Mouse (Mus musculus) gastrocnemius, adult 18-20 months (tissue): ENCODE measurements at regions not wholly inside any gene's neighbourhood (a gene's known extent, or its start where the extent isn't known, plus 50 kb on each side); places are given as distances from the start of the nearest gene placed in this dataset.

Experiments
- DNase-seq: peaks from one replicate; pipeline ENCODE4 v3.0.0; 2021; ENCODE audit warnings: low spot score

DNA sequence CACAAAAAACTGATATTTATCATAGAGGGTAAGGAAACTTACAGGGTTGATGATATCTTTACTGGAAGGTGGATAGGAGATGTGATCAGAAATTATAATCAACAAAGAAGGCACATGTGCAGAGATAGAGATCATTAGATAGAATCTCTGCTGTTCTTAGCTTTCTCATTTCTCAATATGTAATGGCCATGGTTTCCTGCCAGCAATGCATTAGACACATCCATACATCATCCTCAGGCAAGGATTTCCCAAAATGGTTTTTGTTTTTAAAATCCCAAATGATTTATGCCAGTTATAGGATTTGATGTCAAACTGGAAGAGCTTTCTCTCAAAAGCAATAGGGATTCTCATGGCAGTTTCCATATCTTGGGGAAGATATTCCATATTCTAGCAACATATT lies 52.0 kb upstream of the C030005K15Rik start:
- no peak for DNase-seq

DNA sequence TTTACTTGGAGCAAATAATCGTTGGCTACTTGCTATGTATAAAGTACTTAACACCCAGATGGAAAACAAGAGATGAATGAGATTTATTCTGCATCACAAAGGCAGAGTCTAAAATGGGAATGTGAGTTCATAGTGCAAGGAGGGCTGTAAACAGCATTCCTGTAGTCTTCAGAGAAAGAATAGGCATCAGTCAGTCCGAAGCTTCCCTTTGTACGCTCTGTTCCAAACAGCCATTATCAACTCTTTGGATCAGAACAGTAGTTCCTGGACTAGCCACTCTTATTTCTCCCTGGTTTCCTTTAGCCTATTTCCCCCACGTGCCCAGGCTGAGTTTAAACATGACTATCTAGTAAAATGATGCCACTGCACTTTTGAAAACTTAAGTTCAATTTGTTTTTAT lies 52.8 kb upstream of the C030005K15Rik start:
- no peak for DNase-seq

DNA sequence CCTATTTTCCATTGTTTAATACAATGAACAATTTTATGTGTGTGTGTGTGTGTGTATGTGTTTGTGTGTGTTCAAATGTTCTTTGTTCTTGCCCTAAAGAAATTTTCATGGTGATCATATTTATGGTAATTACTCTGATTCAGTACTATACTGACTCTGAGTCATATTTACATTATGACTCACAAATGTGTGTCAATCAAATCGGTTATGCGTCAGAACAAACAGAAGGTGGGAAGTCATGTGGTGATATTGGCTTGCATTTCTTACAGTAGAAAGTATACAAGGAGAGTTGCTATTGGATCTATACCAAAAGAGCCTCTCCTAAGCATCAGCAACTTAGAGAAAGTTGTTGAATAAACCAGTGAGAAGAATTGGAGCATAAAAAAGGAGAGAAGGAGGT lies 67.2 kb upstream of the C030005K15Rik start:
- DNase-seq = no peak

DNA sequence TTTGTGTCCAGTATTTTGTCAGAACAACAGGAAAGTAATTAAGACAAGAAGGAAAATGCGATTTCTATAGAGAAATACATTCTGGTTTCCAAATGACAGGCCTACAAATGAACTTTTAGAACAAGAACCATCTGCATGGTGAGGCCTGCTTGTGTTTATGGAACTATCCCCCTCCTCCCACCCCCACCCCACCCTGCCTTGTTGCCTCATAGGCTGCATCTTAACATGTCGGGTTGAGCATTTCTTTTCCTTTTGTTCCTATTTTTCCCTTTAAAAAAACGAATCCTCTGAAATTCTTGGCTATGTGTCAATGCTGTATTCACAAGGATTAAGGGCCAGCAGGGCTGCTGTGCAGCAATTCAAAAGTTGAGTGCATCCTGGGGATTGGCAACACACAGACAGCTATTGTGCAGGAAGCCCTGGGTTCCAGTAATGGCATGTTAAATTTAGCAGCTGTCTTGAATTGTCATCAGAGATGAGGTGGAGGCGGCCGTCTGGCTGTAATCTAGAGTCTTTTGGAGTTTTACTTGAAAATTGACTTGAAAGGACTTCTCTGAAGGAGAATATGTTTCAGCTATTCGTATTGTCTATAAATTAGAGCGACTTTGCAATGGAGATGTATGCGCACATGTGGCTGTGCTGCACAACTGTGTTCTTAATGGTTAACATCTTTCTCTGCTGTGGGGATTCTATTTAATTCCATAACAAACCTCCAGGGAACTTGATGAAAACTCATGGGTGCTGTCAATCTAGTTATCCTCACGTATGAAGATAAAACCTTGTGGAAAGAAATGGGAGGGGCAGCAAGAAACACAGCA lies 75.1 kb upstream of the C030005K15Rik start:
- no peak for DNase-seq

DNA sequence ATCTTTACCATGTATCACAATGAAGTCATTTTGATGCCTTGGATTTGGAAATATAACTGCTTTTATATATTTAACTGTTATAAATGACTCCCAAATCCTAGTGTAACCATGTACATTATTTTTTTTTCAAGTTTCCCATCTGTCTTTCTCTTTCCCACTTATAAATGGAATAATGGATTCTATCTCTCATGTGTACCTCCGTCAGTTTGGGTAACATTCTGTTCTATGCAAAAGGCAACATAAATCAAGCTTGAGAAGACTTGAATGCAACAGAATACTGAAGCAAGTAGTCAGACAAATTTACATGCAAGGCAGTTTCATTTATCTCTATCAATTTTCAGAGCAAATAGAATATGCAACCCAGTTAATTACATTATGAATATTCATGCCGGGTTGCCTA lies 81.4 kb upstream of the C030005K15Rik start:
- no peak for DNase-seq

DNA sequence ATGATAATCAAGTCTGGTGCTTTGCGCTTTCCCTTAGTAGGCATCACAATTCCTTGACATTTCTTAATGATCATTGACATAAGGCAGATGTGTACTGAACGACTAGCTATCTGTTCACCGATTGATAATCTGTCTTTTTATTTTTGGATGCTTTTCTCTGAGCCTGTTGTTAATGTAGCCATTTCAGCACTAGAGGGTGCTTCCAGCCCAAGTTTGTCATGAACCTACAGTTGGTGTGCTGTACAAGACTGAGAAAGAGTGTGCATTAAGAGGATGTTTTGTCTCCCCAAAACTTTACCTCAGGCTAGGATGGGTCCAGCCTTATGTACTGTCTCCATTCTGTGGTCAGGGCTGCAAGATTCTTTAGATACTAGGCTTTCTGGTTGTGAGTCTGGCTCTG lies 116.0 kb upstream of the C030005K15Rik start:
- no peak for DNase-seq

DNA sequence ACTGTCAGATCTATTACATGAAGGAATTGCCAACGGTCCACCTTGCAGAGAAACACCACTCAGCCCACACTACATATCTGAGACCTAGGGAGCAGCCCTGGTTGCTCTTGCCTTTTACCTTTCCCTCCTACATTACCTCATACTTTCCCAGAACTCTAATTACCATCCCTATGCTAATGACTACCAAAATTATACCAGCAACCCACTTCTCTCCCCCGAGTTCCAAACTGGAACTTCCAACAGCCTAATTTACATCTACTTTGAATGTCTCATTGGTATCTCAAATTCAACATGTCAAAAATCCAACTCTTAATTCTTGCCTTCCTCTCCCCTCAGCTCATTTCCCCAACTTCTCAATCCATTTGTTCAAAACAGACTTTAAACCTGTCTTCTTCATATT lies 124.9 kb upstream of the C030005K15Rik start:
- DNase-seq = no peak

DNA sequence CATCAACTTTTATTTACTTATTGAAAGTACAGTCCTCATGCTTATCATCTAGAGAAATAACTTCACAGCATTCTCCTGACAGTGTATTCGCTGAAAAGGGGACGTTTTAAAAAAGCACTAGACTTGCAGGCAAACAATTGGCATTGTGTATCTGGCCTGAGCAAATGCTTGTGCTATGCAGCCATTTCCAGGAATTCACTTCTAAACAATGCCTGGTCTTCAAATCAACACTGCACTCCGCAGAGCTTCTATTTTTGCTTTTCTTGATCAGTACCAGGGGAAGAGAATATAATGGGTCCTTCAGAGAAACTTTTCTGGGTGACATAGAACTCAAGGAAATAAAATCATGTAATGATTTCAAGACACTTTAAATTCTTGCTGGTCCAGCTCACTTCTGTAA lies 150.5 kb upstream of the C030005K15Rik start:
- no peak for DNase-seq

DNA sequence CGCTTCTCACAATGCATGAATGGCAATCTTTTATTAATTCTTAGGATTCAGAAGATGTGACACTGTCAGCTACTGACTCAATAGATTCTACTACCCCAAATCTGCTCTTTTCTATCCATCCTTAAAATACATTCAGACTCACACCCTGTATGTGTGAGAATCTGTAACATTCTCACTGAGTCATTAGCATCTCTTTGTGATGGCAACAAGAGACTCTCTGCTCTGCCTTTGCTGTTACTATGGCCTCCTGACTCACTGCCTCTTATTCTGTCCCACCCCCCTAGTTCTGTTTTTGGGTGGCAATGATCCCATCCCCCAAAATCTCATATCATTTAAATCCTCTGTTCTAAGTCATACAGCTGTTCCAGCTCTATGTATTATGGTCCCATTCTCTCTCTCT lies 159.5 kb upstream of the C030005K15Rik start:
- DNase-seq = no peak

DNA sequence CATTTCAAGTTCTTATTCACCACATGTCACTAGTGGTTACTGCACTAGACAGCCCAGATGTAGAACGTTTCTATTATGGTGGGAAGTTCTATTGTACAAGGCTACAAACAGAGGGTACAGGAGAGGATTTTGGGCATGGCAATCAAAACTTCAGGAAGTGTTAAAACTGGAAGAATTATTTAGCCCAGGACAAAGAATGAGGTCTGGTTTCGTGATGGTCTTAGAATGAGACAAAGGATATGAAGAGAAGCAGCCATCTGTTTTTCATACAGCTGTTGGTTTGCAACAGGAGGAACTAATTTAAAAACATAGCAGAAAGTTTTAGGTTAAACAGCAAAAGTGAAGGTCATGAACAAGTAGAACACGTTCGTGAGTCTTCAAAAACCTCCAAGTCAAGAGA lies 179.2 kb upstream of the C030005K15Rik start:
- DNase-seq = no peak

DNA sequence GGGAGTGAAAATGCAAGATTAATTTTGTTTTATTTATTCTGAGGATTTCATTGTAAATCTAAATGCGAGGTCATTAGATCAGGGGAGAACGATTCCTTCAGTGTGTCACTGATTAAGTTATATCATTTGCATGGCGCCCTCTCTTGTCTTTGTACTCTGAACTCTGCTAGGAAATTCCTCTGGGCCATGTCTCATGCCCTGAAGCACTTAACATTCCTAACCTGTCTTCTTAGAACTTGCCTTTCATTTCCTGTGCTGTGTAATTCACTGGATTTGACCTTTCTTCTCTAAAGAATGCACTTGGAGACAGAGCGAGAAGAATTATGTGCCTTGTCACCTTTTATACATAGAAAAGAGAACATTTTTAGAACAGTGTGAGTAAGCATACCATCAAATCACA lies 199.0 kb upstream of the C030005K15Rik start:
- DNase-seq = no peak

DNA sequence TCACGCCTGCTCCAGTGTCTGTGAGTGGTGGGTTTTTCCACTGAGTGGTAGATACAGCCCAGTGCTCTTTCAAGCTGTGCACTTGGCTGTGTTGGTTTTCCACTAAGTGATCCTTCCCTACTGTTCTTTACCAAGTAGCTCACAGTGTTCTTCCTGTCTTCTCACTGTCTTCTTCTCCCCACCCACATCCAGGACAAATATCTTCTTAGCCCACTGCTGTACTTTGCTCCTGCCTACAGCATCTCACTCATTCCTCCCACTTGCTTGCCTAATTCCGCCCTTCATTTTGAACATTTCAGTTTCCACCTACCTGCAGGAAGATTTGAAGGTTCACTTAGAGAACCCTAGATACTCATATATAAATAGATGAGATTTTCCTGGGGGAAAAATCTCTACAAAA lies 213.8 kb upstream of the C030005K15Rik start:
- no peak for DNase-seq

DNA sequence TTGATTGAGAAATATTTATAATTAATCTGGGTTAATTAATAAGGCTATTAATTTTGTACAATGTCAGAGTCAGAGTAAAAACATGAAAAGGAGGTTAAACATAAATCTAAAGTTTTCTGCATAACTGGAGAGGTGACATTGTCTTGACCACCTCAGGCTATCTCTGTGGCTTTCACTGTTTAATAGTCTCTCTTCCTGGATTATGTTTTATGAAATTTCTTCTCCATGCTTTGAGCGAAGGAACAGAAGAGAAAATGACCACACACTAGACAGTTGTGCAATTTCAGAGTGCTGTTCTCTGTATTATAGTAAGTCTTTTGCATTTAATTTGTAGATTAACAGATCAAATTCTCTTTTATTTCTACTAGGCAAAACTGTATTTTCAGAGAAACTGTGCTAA lies 239.3 kb upstream of the C030005K15Rik start:
- DNase-seq = no peak

DNA sequence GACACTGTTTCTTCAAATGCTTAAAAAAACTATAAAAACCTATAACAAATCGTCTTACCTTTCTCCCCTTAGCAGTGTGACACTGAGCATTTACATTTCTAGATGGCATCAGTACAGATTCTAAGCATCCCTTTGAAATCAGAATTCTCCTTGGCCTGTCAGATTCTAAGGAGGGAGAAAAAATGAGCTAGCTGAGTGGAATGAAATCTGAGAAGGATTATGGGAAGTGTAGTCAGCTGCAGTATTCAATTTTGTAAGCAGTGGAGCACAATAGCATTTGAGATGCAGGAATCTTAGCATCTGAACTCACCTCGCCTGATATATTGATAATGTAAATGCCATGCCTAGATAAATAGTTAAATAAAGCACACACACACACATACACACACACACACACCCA lies 240.4 kb upstream of the C030005K15Rik start:
- DNase-seq = no peak

DNA sequence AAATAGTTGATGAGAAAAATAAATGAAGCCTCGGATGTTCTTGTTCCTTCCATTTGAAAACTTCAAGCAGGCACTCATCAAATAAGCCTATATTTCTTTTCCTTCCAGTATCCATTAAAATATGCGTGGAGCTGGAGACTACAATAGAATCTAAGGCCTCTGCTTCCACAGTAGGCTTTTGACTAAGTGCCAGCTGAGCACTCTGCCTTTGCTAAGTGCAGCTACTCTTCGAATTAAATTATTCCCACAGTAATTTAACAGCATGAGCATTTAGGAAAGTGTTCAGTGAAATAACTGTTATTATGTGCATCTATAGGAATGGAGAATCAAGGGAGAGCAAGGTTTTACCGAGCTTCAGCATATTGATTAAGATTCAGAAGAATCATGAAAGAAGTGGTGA lies 280.5 kb upstream of the C030005K15Rik start:
- no peak for DNase-seq

DNA sequence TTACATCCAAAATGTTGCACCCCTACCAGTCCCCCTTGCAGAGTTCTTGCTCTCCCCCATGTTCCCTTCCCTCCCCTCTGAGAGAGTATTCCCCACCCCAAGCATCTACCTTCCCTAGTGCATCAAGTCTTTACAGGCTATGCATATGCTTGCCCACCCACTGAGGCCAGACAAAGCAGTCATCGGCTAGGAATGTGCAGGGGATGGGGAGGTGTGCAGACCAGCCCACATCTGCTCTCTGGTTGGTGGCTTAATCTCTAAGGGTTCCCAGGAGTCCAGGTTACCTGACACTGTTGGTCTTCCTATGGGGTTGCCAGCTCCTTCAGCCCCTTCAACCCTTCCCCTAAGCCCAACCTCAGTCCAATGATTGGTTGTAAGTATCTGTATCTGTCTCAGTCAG lies 281.8 kb upstream of the C030005K15Rik start:
- no peak for DNase-seq

DNA sequence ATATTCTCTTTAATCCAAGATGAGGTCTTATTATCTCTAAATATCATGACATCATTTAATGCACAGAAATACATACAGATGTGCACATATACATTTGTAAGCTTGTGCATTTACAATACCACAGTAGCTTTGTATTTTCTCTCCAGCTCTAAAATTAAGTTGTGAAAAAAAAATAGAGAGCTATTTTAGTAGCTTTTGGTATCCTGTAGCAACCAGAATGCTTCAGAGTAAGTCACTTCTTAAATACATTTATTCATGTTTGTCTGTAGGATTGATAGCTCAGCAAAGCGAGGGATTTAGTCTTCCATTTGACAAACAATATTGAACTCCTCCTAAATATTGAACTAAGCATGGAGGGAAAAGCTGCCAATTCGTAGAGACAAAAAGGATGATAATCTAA lies 286.4 kb upstream of the C030005K15Rik start:
- DNase-seq = no peak

DNA sequence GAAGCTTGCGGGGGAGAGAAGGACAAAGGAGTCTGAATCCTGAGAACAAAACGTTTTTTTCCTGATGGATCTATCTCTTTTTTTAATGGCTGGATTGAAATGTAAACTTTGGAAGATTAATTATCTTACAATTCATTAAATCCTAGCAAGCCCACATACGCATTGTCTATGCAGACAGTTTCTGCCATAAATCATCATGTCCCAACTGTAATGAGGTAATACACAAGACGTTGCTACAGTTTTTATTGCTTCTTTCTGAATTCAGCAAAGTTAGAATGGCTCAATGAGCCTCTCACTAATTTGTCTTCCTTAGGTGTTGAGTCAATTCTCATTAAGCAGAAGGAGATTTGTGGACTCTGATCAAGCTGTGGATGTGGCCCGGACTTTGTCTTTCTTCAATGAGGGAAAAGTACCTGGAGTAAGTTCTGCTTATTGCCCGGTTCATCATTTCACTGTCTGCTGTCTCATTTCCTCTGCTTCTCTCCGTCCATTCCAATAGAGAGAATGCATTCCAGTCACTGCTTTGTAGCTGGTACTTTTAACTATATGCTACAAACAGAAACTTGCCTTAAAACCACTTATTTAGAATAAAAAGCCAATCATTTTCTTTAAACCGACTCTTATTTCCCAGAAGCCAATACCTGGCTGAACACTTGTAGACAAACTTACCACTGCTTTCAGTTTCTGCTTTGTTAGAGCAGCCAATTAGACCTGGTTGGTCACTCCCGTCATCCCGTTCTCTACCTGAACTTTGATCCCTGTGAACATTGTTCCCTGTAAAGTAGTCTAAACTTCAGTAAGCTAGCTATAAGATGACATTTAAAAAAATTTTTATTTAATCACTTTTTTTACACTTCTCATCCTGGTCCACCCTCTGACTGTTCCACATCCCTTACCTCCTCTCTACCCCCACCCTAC lies 288.7 kb upstream of the C030005K15Rik start:
- no peak for DNase-seq

DNA sequence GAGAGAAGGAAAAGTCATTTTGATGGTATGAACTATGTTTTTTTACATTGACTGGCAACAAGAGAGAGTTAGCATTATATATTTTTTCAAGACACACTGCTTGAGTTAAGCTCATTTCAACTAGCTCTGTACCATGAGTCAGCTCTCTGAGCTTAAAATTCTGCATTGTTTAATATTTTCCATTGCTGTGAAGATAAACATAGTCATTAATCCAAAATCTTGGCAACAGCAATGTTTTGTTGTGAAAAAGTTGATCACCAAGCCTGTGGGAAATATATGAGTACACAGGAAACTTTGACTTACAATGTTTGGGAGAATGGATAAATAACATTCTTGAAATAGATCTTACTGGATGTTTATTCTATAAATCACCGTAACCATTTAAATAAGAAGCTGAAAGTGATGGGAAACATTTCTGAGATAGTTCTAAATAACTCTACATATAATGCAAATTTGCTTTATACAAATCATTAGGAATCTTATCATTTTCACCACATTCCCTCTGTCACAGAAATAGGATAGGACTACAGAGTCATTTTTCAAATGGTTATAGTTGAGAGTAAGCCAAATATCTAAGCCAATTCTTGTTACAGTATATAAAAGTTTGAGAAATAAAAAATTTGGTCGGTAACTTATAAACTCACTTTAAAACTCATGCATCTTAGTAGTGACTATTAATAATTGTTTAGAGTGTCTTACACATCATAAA lies 290.2 kb upstream of the C030005K15Rik start:
- no peak for DNase-seq

DNA sequence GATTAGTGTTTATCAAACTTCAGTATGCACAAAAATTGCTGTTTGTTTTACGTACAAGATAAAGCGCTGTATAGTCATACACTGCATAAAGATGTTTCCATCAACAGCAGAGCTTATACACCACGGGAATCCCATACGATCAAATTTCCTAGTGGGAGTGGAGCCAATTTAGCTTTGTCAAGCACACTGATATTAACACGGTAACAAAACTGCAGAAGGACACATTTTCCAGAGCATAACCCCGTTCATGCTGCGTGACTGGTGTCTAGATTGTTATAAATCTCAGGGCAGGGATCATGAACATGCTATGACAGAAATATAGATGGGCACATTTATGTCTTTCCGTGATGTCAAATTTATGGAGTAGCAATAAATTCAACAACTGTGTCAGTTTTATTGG lies 302.6 kb upstream of the C030005K15Rik start:
- no peak for DNase-seq

DNA sequence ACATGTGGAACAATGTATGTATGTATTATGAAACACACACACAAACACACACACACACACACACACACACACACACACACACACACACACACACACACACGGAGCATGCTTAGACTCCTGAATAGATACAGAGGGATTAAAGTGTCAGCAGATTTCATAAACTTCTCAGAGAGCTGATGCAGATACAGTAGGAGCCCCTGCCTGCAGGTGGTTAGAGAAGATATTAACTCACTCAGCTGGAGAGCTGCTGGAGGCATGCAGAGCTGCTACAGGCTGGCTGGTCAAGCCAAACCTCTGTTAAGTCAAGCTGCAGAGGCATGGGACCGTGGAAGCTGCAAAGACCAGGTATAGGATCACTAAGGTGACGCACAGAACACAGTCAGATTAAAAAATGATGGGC lies 303.1 kb upstream of the C030005K15Rik start:
- no peak for DNase-seq

DNA sequence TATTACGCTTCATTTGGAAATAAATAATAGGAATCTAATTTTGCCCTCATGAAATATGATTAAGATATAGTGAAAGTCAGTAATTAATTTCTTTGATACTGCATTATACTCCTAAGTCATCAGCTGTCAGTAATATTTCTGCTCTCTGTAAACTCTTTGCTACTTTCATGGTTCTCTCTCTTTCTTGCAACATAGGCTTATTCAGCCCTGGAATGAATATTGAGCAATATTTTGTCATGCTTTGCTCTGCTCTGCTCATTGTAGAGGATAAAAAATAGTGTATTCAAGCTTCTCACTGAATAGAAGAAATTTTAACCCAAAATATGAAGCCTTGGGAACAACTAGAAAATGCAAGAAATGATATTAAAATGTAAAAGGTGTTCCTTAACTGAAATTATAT lies 306.1 kb upstream of the C030005K15Rik start:
- no peak for DNase-seq
